Mouse (Mus musculus) urinary bladder, postnatal 36 days (tissue): Measurements from ENCODE around the gene Emp3.

Experiments used
- DNase-seq, 2 experiments: peaks; one replicate each; pipeline ENCODE4 v3.0.0; 2022; ENCODE audit warnings: low spot score in 2 of 2, mixed read lengths in 1 of 2

Emp3 gene

GRCm38 (mm10) chr7:45870282-45871058 is 50.7 kb downstream of the Emp3 start:
- DNase-seq, result no peak

GRCm38 (mm10) chr7:45869787-45870186 is 51.4 kb downstream of the Emp3 start:
- no peak for DNase-seq

- no peak for DNase-seq
Measured at GRCm38 (mm10) chr7:45869107-45869670, 52.0 kb downstream of the Emp3 start.
